Mouse (Mus musculus) G1E (cell line): ENCODE data around the gene Dchs1.

ENCODE experiments used
- CTCF ChIP-seq: IDR thresholded peaks from 2 replicates; pipeline ENCODE4 v1.5.1; 2012; ENCODE audit warnings: low read depth, low read length, inconsistent platforms, mixed read lengths
- GATA2 ChIP-seq: IDR thresholded peaks from 2 replicates; pipeline ENCODE4 v1.6.1; 2012; ENCODE audit warnings: low read depth, low read length, inconsistent platforms, borderline replicate concordance
- POLR2AphosphoS5 ChIP-seq: IDR thresholded peaks from 2 replicates; pipeline ENCODE4 v1.6.1; 2012; ENCODE audit warnings: low read depth, low read length, inconsistent platforms; ENCODE audit not compliant: insufficient replicate concordance

GRCm38 (mm10) chr7:105774661-105775060 lies 12.8 kb downstream of the Dchs1 start:
- TF ChIP-seq CTCF = no peak
- TF ChIP-seq GATA2 = no peak
- no peak for TF ChIP-seq POLR2AphosphoS5
